Mouse (Mus musculus): ENCODE measurements around the gene Fam208b. TPM values are rescaled to one million over a fixed set of nuclear protein-coding genes. Genes with fewer than 3 reads are reported as not detected.

Fam208b gene
- polyA plus RNA-seq, 1 experiment = 0.74 TPM

Other genes with a start within 250 kb of the Fam208b start
- gene Gdi2, start 73.0 kb downstream of the Fam208b start, polyA plus RNA-seq (2012; rRNA removed) = 69.7 and 115 TPM in 2 replicates
- gene Asb13, start 22.9 kb upstream of the Fam208b start, polyA plus RNA-seq (2012; rRNA removed) = 6.7 and 15.9 TPM in 2 replicates
- not detected in 2 replicates for gene Calml3, start 193.2 kb upstream of the Fam208b start, polyA plus RNA-seq (2012; rRNA removed)
- gene Calm4, start 226.6 kb upstream of the Fam208b start, polyA plus RNA-seq (2012; rRNA removed) = not detected in 2 replicates
- gene Calm5, start 243.1 kb upstream of the Fam208b start, polyA plus RNA-seq (2012; rRNA removed) = not detected in 2 replicates